Mouse (Mus musculus): ENCODE measurements around the gene Gm11595.
"Not testable (repeated sequence)": the region's sequence is repeated elsewhere in the genome, so short reads cannot be mapped to it uniquely, and the experiment has no call there.

Gm11595 gene

GRCm38 (mm10) chr11:99772813-99773212 lies at the start of gene Gm11595:
Gene Gm11595 (minus strand): TSS chr11:99772913.
- not testable (repeated sequence) for DNase-seq

GRCm38 (mm10) chr11:99815566-99815965 lies 42.9 kb upstream of the Gm11595 start, which contains the start of gene Gm11564:
Gene Gm11564 (minus strand): TSS chr11:99815666.
- not testable (repeated sequence) for DNase-seq

- not testable (repeated sequence) for DNase-seq
Measured at GRCm38 (mm10) chr11:99809792-99810191, 37.1 kb upstream of the Gm11595 start, which contains the start of gene Krtap4-13. Gene Krtap4-13 (minus strand): TSS chr11:99809892.

GRCm38 (mm10) chr11:99804346-99804745 lies 31.6 kb upstream of the Gm11595 start, which contains the start of gene Gm11554:
Gene Gm11554 (minus strand): TSS chr11:99804446.
- not testable (repeated sequence) for DNase-seq

- not testable (repeated sequence) for DNase-seq
Measured at GRCm38 (mm10) chr11:99798832-99799231, 26.1 kb upstream of the Gm11595 start, which contains the start of gene Gm11569. Gene Gm11569 (minus strand): TSS chr11:99798932.

GRCm38 (mm10) chr11:99793367-99793766 lies 20.7 kb upstream of the Gm11595 start, which contains the start of gene Gm11596:
Gene Gm11596 (minus strand): TSS chr11:99793467.
- DNase-seq, result no peak

GRCm38 (mm10) chr11:99784900-99785299 lies 12.2 kb upstream of the Gm11595 start, which contains the start of gene Krtap4-9:
Gene Krtap4-9 (plus strand): TSS chr11:99785200.
- DNase-seq, result not testable (repeated sequence)

GRCm38 (mm10) chr11:99780604-99781003 lies 7.9 kb upstream of the Gm11595 start, which contains the start of gene Krtap4-8:
Gene Krtap4-8 (minus strand): TSS chr11:99780704.
- DNase-seq, result no peak

- no peak for DNase-seq
Measured at GRCm38 (mm10) chr11:99778401-99778800, 5.7 kb upstream of the Gm11595 start.

- DNase-seq, result no peak
Measured at GRCm38 (mm10) chr11:99768410-99768809, 4.3 kb downstream of the Gm11595 start.

GRCm38 (mm10) chr11:99758877-99759276 lies 13.8 kb downstream of the Gm11595 start:
- DNase-seq, result no peak

- DNase-seq, result no peak
Measured at GRCm38 (mm10) chr11:99743985-99744384, 28.7 kb downstream of the Gm11595 start.

- DNase-seq, result no peak
Measured at GRCm38 (mm10) chr11:99734190-99734589, 38.5 kb downstream of the Gm11595 start, which contains the start of gene Gm14180. Gene Gm14180 (minus strand): TSS chr11:99734290.

GRCm38 (mm10) chr11:99724061-99724460 lies 48.7 kb downstream of the Gm11595 start:
- no peak for DNase-seq

Measured in thymus, adult 18-20 months (tissue).